Mouse (Mus musculus) stomach, embryonic 16.5 days (tissue): Measurements from ENCODE around the gene Gm17409. TPM values are rescaled to one million over a fixed set of nuclear protein-coding genes. Genes with fewer than 3 reads are reported as not detected.

Source experiments
- ATAC-seq: fragments of 200-750 bp; cut with Nextera tagmentation; 2 replicates; pipeline ENCODE4 v1.8.0; 2017; ENCODE audit warnings: moderate number of reproducible peaks, moderate TSS enrichment; ENCODE audit not compliant: insufficient read depth, low FRiP score
- H3K27ac ChIP-seq: fragments of 300-500 bp; sonication (generic); 2 replicates; pipeline ENCODE4 v1.5.1; 2014; ENCODE audit warnings: low read length
- H3K27me3 ChIP-seq: fragments of 300-500 bp; sonication (generic); 2 replicates; pipeline ENCODE4 v1.6.1; 2014; ENCODE audit warnings: low read length, control low read depth, mixed read lengths; ENCODE audit not compliant: control insufficient read depth, insufficient read depth
- H3K36me3 ChIP-seq: fragments of 300-500 bp; sonication (generic); 2 replicates; pipeline ENCODE4 v1.6.1; 2014; ENCODE audit warnings: low read length; ENCODE audit not compliant: control insufficient read depth, insufficient read depth
- H3K4me1 ChIP-seq: fragments of 300-500 bp; sonication (generic); 2 replicates; pipeline ENCODE4 v1.6.1; 2014; ENCODE audit warnings: low read length, control low read depth, mixed read lengths; ENCODE audit not compliant: control insufficient read depth, insufficient read depth
- H3K4me2 ChIP-seq: fragments of 300-500 bp; sonication (generic); 2 replicates; pipeline ENCODE4 v1.6.1; 2014; ENCODE audit warnings: low read depth, low read length, mixed read lengths
- H3K4me3 ChIP-seq: fragments of 300-500 bp; sonication (generic); replicated peaks from 2 replicates; pipeline ENCODE4 v1.5.1; 2014; ENCODE audit warnings: mild to moderate bottlenecking, low read length
- H3K9ac ChIP-seq: fragments of 300-500 bp; sonication (generic); 2 replicates; pipeline ENCODE4 v1.6.1; 2014; ENCODE audit warnings: low read length
- H3K9me3 ChIP-seq: fragments of 300-500 bp; sonication (generic); replicated peaks from 2 replicates; pipeline ENCODE4 v1.6.1; 2016; ENCODE audit warnings: low read length, control low read depth; ENCODE audit not compliant: control insufficient read depth
- WGBS: fragments of 180-500 bp; shearing (Covaris S2); extraction: QIAGEN DNeasy Blood & Tissue Kit; methylation state at CpG from one replicate; pipeline ENCODE4 v1.1.7; 2014; 5-methylcytosine and 5-hydroxymethylcytosine counted together
- polyA plus RNA-seq: library from polyadenylated mRNA; unstranded; fragments of >200 nt; fragmentation: Nextera tagmentation; extraction: Ambion mirVana; gene quantifications from 2 replicates; pipeline ENCODE4 v1.2.1, GENCODE M21; 2015

Gene Gm17409
- polyA plus RNA-seq, 1 experiment from 2014 or later: not detected

DNA sequence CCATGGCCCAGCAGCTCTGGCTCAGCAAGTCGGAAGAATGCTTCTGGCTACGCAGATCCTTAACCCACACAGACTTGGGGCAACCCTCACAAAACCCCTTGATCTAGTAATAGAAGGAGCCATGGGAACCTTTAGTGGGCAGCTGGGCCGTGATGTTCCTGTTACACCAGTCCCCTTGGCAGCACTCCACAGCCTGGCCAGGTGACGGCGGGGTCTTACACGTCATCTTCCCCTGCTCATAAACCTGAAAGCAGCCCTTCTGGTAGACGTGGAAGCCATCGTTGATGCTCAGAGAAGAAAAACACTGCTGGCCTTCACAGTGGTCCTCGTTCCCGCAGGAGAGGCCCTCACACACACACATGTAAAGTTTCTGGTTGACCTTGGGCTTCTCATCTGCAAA lies 9.6 kb downstream of the Gm17409 start:
- Histone ChIP-seq H3K27ac (no peak overlapping the region), H3K4me2 (no peak overlapping the region), H3K36me3 (peaks cover 3% of the 10 kb centered on the region; the same call in 1 of the 2 replicates), H3K9ac (no peak overlapping the region), H3K4me3 (no peak overlapping the region), H3K9me3 (no peaks in the 10 kb centered on the region), H3K4me1 (peaks cover 2% of the 10 kb centered on the region), H3K27me3 (no peaks in the 10 kb centered on the region)
- ATAC-seq: no peak
- 88% methylated on average over 10 of the region's 10 CpGs for WGBS

GRCm38 (mm10) chr2:58480764-58481163 lies 10.8 kb downstream of the Gm17409 start:
- Histone ChIP-seq H3K27ac (no peak overlapping the region), H3K4me1 (peaks cover 13% of the 10 kb centered on the region), H3K9ac (no peak overlapping the region), H3K36me3 (peaks cover 3% of the 10 kb centered on the region; the same call in 1 of the 2 replicates), H3K27me3 (no peaks in the 10 kb centered on the region), H3K4me3 (no peak overlapping the region), H3K9me3 (no peaks in the 10 kb centered on the region), H3K4me2 (no peak overlapping the region)
- no peak for ATAC-seq
- WGBS: 64% methylated on average over 6 of the region's 6 CpGs

- no peak overlapping the region for H3K4me2 ChIP-seq
- no peak for ATAC-seq
- no peaks in the 10 kb centered on the region for H3K9me3 ChIP-seq
- no peak overlapping the region for H3K4me3 ChIP-seq
- WGBS: 62% methylated on average over 9 of the region's 9 CpGs
- H3K27me3 ChIP-seq: no peaks in the 10 kb centered on the region
- H3K9ac ChIP-seq: no peak overlapping the region
- no peak overlapping the region for H3K27ac ChIP-seq
- H3K4me1 ChIP-seq: peaks cover 16% of the 10 kb centered on the region
- peaks cover 3% of the 10 kb centered on the region; the same call in 1 of the 2 replicates for H3K36me3 ChIP-seq
Observed at GRCm38 (mm10) chr2:58481450-58482100, 11.7 kb downstream of the Gm17409 start.

DNA sequence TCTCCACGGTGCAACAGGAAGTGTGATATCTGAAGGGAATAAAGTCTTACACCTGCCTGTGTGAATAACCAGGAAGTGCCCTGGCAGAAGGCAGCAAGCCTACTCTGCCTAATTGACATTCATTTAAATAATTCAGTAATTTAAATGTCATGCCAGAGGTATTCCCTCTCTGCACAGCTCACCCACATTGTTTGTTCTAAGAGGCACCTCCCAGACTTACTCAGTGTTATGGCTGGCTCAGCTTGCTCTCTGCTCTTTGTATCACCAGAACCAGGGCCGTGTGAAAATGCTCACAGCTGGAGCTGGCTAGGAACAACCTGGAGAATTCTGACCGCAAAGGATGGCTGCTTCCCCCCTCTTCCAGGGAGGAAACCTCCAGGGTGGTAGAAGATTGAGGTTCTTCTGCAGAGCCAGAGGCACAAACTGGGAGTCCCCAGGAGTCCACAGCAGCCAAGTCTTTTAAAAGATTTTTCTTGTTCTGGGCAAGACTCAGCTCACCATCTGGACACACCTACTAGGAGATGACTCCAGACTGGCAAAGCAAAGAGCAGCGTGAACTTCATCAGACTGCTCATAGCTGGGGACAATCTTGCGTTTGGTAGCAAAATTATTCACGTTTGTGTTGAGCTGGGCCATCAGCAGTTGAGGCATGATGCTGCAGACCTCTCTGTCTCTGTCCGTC lies 14.5 kb downstream of the Gm17409 start:
- no peaks in the 10 kb centered on the region for H3K9me3 ChIP-seq
- H3K4me1 ChIP-seq: peaks cover 43% of the 10 kb centered on the region
- 40% methylated on average over 7 of the region's 7 CpGs for WGBS
- peak overlapping the region; percentile 27; the same call in 1 of the 2 replicates for H3K4me2 ChIP-seq
- H3K36me3 ChIP-seq: no peaks in the 10 kb centered on the region
- no peak overlapping the region for H3K4me3 ChIP-seq
- peak overlapping the region; percentile 91 for H3K27ac ChIP-seq
- 0 out of 2 replicates have a peak overlapping the region, but pooled peaks have one; percentile 18 for H3K9ac ChIP-seq
- ATAC-seq: peak; percentile 78; the same call in 1 of the 2 replicates
- no peaks in the 10 kb centered on the region for H3K27me3 ChIP-seq

DNA sequence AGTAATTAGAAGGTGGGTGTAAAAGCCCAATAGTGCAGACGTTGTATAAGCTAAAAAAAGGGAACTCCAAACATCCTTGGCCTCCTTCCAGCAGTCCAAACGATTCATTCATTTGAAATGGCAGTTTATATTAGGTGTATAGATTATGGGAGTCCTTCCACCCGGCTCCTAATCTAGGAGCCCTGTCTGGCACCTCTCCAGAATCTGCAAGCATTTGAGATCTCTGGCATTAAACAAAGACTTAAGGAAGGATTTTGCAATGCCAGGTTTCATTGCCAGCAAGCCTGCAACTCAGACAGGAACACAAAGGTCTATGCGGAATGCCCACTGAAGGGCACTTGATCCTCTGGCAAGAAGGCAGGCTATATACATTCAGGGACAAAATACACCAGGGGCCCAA lies 15.2 kb downstream of the Gm17409 start:
- peaks cover 43% of the 10 kb centered on the region for H3K4me1 ChIP-seq
- H3K4me3 ChIP-seq: no peak overlapping the region
- H3K9ac ChIP-seq: no peak overlapping the region
- H3K9me3 ChIP-seq: no peaks in the 10 kb centered on the region
- H3K36me3 ChIP-seq: no peaks in the 10 kb centered on the region
- WGBS: 16% methylated on average over 4 of the region's 4 CpGs
- H3K4me2 ChIP-seq: no peak overlapping the region; the same call in 1 of the 2 replicates
- H3K27ac ChIP-seq: peak overlapping the region; percentile 91
- no peak for ATAC-seq
- no peaks in the 10 kb centered on the region for H3K27me3 ChIP-seq

GRCm38 (mm10) chr2:58485683-58486082 lies 15.8 kb downstream of the Gm17409 start:
- Histone ChIP-seq H3K4me2 (no peak overlapping the region), H3K27ac (peak overlapping the region; percentile 90), H3K36me3 (no peaks in the 10 kb centered on the region), H3K4me3 (no peak overlapping the region), H3K27me3 (no peaks in the 10 kb centered on the region), H3K9ac (0 out of 2 replicates have a peak overlapping the region, but pooled peaks have one; percentile 18), H3K4me1 (peaks cover 43% of the 10 kb centered on the region), H3K9me3 (no peaks in the 10 kb centered on the region)
- 68% methylated on average over 3 of the region's 3 CpGs for WGBS
- ATAC-seq: no peak

- Histone ChIP-seq H3K27ac (peak overlapping the region; percentile 52), H3K9me3 (no peaks in the 10 kb centered on the region), H3K4me2 (no peak overlapping the region), H3K4me3 (no peak overlapping the region), H3K9ac (no peak overlapping the region), H3K36me3 (no peaks in the 10 kb centered on the region), H3K27me3 (no peaks in the 10 kb centered on the region), H3K4me1 (peaks cover 43% of the 10 kb centered on the region)
- ATAC-seq: no peak
- WGBS: 54% methylated on average over 14 of the region's 14 CpGs
Observed at GRCm38 (mm10) chr2:58486441-58487278, 16.7 kb downstream of the Gm17409 start.

- no peaks in the 10 kb centered on the region for H3K36me3 ChIP-seq
- H3K27ac ChIP-seq: peak overlapping the region; percentile 52
- no peaks in the 10 kb centered on the region for H3K9me3 ChIP-seq
- H3K4me3 ChIP-seq: no peak overlapping the region
- peaks cover 43% of the 10 kb centered on the region for H3K4me1 ChIP-seq
- no peak overlapping the region for H3K4me2 ChIP-seq
- WGBS: 64% methylated on average over 3 of the region's 3 CpGs
- no peaks in the 10 kb centered on the region for H3K27me3 ChIP-seq
- H3K9ac ChIP-seq: peak overlapping the region; percentile 9; the same call in 1 of the 2 replicates
- no peak for ATAC-seq
Observed at GRCm38 (mm10) chr2:58487279-58487560, 17.3 kb downstream of the Gm17409 start.

- 77% methylated on average over 8 of the region's 8 CpGs for WGBS
- Histone ChIP-seq H3K9me3 (no peaks in the 10 kb centered on the region), H3K27ac (peak overlapping the region; percentile 42; the same call in 1 of the 2 replicates), H3K4me1 (peaks cover 43% of the 10 kb centered on the region), H3K36me3 (no peaks in the 10 kb centered on the region), H3K4me2 (no peak overlapping the region), H3K4me3 (no peak overlapping the region), H3K9ac (no peak overlapping the region), H3K27me3 (no peaks in the 10 kb centered on the region)
- ATAC-seq: no peak
Observed at GRCm38 (mm10) chr2:58488404-58488803, 18.5 kb downstream of the Gm17409 start.
